Mouse (Mus musculus): ENCODE data around the gene Pdzk1. TPM values are rescaled to one million over a fixed set of nuclear protein-coding genes. Genes with fewer than 3 reads are reported as not detected.

The Pdzk1 gene
- total RNA-seq, 2 experiments from 2014 or later, result 0.14 TPM; not detected in 1

GRCm38 (mm10) chr3:96845191-96845590 lies 16.1 kb downstream of the Pdzk1 start:
- Histone ChIP-seq H3K27ac (no peak overlapping the region), H3K4me3 (no peak overlapping the region)
- intact Hi-C loops (cut with DNase I), result no loop called here
- no peak for DNase-seq (ENCODE audit: extremely low spot score in 1 of 2, low spot score in 2 of 2)
- TF ChIP-seq CTCF (IDR thresholded peaks at IDR 0.05), result no peak

DNA sequence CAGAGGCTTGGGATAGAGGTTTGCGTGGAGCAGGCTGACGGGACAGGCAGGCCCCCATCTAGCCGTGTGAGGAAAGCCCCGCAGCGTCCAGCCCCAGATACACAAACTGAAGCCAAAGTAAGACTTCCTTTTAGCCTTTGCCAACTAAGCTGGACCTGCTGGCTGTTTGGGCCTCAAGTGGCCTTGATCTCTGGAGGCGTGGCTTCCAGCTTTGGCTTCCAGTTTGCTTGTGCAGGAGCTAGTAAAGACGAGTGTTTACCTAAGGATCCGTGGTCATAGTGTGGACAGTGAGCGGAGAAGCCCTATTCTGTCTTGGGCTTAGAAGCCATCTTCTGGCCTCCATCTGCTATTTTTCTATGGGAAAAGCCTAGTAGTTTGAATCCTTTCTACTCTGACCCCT lies 16.7 kb downstream of the Pdzk1 start:
- Histone ChIP-seq H3K27ac (no peak overlapping the region), H3K4me3 (no peak overlapping the region)
- intact Hi-C loops (cut with DNase I), result no loop called here
- DNase-seq (ENCODE audit: extremely low spot score in 1 of 2, low spot score in 2 of 2), result no peak
- no peak for TF ChIP-seq CTCF (IDR thresholded peaks at IDR 0.05)

DNA sequence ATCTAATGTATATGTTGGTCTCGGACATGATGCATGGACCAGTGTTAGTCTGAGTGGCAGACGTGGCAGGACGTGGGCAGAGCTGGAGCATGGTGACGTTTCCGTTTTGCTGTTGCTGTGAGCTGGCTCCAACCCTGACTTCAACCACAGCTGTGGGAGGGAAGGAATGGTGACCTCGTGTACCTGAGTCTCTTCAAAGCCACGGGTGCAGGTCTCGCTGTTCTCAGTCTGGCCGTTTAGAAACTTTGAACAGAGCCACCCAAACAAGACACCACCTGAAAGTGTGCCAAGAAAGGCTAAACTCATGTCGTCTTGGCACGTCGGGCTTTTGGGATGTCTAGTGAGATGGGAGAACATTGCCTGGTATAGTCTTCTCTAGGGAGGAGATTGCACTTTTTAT lies 17.9 kb downstream of the Pdzk1 start:
- no peak for DNase-seq (ENCODE audit: extremely low spot score in 1 of 2, low spot score in 2 of 2)
- no peak for TF ChIP-seq CTCF (IDR thresholded peaks at IDR 0.05)
- intact Hi-C loops (cut with DNase I), result no loop called here
- Histone ChIP-seq H3K4me3 (no peak overlapping the region), H3K27ac (no peak overlapping the region)

DNA sequence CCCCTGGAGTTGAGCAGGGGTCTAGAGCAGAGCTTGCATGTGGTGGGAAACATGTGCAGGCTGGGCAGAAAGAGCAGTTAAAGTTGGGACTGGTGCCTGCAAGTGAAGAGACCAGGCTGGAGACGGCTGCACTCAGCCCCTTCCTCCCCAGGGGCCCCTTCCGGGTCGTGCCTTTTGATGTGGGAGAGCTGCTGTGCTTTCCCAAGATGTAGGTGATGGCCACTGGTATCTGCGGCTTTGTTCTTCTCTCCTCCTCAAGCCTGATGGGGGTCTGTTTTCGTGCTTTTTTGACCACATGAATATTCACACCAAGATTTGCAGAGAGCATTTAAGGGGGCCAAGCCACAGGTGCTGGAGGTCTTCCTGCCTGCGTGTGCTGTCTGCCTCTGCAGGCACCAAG lies 18.6 kb downstream of the Pdzk1 start:
- TF ChIP-seq CTCF (IDR thresholded peaks at IDR 0.05), result no peak
- intact Hi-C loops (cut with DNase I), result no loop called here
- no peak for DNase-seq (ENCODE audit: extremely low spot score in 1 of 2, low spot score in 2 of 2)
- no peak overlapping the region for H3K27ac ChIP-seq
- no peak overlapping the region for H3K4me3 ChIP-seq

GRCm38 (mm10) chr3:96848470-96848869 lies 19.4 kb downstream of the Pdzk1 start:
- Histone ChIP-seq H3K27ac (no peak overlapping the region), H3K4me3 (no peak overlapping the region)
- intact Hi-C loops (cut with DNase I), result no loop called here
- DNase-seq (ENCODE audit: extremely low spot score in 1 of 2, low spot score in 2 of 2), result no peak
- no peak for TF ChIP-seq CTCF (IDR thresholded peaks at IDR 0.05)

DNA sequence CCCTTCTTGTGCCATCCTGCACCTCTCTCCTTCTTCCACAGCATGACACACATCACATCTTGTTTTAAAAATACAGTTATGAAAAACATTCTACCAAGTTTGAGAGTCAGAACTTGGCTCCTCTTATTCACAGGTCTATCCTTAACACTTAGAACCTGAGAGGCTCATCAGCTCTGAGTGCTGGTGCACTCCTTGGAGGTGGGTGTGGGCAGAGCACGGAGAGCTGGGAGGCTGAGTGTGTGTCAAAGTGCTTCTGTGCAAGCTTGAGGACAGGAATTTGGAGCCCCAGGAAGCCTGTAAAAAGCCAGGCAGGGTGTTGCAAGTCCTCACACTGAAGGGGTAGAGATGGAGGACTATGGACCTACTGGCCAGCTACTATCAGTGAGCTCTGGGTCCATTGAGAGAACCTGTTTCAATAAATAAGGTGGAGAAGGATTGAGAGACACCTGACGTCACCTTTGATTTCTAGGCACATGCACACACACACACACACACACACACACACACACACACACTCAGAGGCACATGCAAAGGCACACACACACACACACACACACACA lies 20.2 kb downstream of the Pdzk1 start:
- intact Hi-C loops (cut with DNase I), result no loop called here
- no peak overlapping the region for H3K27ac ChIP-seq
- no peak for DNase-seq (ENCODE audit: extremely low spot score in 1 of 2, low spot score in 2 of 2)
- TF ChIP-seq CTCF (IDR thresholded peaks at IDR 0.05), result no peak
- no peak overlapping the region for H3K4me3 ChIP-seq

DNA sequence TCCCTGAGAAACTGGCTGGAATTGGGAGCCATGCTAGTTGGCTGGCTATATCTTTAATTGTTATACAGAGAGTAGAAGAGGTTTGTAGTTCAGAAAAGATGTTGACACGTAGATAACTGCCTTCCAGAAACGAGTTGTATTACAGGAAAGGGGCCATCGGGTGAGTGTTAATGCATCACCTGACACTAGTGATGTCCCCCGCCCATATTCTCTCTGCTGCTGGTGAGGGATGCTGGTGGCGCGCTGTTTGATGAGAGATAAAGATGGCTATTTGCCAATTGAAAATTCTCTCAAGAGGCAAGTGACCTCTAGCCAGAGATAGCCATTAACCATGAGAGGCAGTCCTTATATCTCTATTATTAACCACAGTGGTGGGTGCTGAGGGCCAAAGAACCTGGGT lies 23.5 kb downstream of the Pdzk1 start:
- Histone ChIP-seq H3K27ac (no peak overlapping the region), H3K4me3 (no peak overlapping the region)
- no peak for DNase-seq (ENCODE audit: extremely low spot score in 1 of 2, low spot score in 2 of 2)
- intact Hi-C loops (cut with DNase I), result no loop called here
- TF ChIP-seq CTCF (IDR thresholded peaks at IDR 0.05), result no peak

DNA sequence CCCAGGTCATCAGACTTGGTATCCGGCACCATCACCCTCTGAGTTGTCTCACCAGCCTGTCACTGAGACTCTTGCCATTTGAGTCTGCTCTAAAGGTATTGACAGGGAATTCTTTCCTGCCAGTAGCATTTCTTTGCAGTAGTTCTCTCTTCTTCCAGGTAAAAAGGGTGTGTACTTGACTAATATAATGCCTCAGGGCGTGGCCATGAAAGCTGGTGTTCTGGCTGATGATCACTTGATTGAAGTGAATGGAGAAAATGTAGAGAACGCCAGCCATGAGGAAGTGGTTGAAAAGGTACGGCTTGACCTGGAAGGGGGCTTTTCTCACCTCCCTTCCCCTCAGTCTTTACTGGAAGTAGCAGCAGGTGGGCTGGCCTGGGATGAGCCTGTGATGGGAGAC lies 25.3 kb downstream of the Pdzk1 start:
- intact Hi-C loops (cut with DNase I), result no loop called here
- DNase-seq (ENCODE audit: extremely low spot score in 1 of 2, low spot score in 2 of 2), result no peak
- Histone ChIP-seq H3K27ac (no peak overlapping the region), H3K4me3 (no peak overlapping the region)
- TF ChIP-seq CTCF (IDR thresholded peaks at IDR 0.05), result no peak

DNA sequence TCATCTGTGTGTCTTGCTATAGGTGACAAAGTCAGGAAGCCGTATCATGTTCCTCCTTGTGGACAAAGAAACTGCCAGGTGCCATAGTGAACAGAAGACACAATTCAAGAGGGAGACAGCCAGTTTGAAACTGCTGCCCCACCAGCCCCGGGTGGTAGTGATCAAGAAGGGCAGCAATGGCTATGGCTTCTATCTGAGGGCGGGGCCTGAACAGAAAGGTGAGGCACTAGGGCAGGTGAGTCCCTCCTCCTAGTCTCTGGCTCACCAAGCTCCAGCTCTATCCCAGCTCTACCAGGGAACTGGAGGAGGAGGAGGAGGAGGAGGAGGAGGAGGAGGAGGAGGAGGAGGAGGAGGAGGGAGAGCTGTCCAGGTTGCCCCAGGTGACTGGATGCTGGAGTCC lies 26.7 kb downstream of the Pdzk1 start:
- no peak overlapping the region for H3K4me3 ChIP-seq
- intact Hi-C loops (cut with DNase I), result no loop called here
- H3K27ac ChIP-seq, result no peak overlapping the region
- TF ChIP-seq CTCF (IDR thresholded peaks at IDR 0.05), result no peak
- DNase-seq (ENCODE audit: extremely low spot score in 1 of 2, low spot score in 2 of 2), result no peak

DNA sequence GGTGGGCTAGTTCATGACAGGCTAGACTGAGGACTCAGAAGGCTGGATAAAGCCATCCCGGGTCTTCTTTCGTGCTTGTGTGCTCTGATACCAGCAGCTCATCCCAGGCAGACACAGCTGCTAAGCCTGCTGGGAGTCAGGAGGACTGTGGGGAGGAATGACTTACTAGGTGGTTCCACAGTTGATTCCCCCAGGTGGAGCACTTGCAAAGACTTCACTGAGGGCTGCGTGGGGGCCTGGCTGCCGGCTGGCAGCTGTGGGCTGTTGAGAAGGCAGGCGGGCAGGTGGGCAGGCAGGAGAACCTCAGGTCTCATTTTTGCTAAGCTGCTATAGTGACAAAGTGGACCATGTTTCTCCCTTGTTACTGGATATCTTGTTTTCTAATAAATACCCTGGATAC lies 31.4 kb downstream of the Pdzk1 start:
- no peak for TF ChIP-seq CTCF (IDR thresholded peaks at IDR 0.05)
- no peak overlapping the region for H3K4me3 ChIP-seq
- intact Hi-C loops (cut with DNase I), result no loop called here
- DNase-seq (ENCODE audit: extremely low spot score in 1 of 2, low spot score in 2 of 2), result no peak
- no peak overlapping the region for H3K27ac ChIP-seq

GRCm38 (mm10) chr3:96867863-96868262 lies 38.8 kb downstream of the Pdzk1 start:
- intact Hi-C loops (cut with DNase I), result no loop called here
- Histone ChIP-seq H3K4me3 (no peak overlapping the region), H3K27ac (no peak overlapping the region)
- no peak for TF ChIP-seq CTCF (IDR thresholded peaks at IDR 0.05)
- no peak for DNase-seq (ENCODE audit: extremely low spot score in 1 of 2, low spot score in 2 of 2)

- TF ChIP-seq CTCF (IDR thresholded peaks at IDR 0.05), result no peak
- H3K4me3 ChIP-seq, result no peak overlapping the region
- intact Hi-C loops (cut with DNase I), result no loop called here
- no peak overlapping the region for H3K27ac ChIP-seq
- no peak for DNase-seq (ENCODE audit: extremely low spot score in 1 of 2, low spot score in 2 of 2)
Observed at GRCm38 (mm10) chr3:96868566-96868965, 39.5 kb downstream of the Pdzk1 start.

- no peak for TF ChIP-seq CTCF (IDR thresholded peaks at IDR 0.05)
Observed at GRCm38 (mm10) chr3:96869091-96869490, 40.0 kb downstream of the Pdzk1 start.

More at GRCm38 (mm10) chr3:96869091-96869490, 40.0 kb downstream of the Pdzk1 start:
- intact Hi-C loops (cut with DNase I), result no loop called here
- Histone ChIP-seq H3K27ac (no peak overlapping the region), H3K4me3 (no peak overlapping the region)
- DNase-seq (ENCODE audit: extremely low spot score in 1 of 2, low spot score in 2 of 2), result no peak

Data from left cerebral cortex, adult 2 months (tissue).